Mouse (Mus musculus) bone marrow, adult 2 months (tissue): ENCODE measurements at regions not wholly inside any gene's neighbourhood (a gene's known extent, or its start where the extent isn't known, plus 50 kb on each side); places are given as distances from the start of the nearest gene placed in this dataset.

ENCODE experiments used
- CTCF ChIP-seq: fragments of 200-500 bp; IDR thresholded peaks from 2 replicates; pipeline ENCODE4 v1.5.1; 2011; ENCODE audit warnings: low read length, control low read depth; ENCODE audit not compliant: control insufficient read depth, insufficient read depth
- POLR2A ChIP-seq: fragments of 200-500 bp; IDR thresholded peaks from 2 replicates; pipeline ENCODE4 v1.6.1; 2011; ENCODE audit warnings: low read depth, mild to moderate bottlenecking, control low read depth, low read length, borderline replicate concordance; ENCODE audit not compliant: control insufficient read depth

- no peak for TF ChIP-seq POLR2A
- no peak for TF ChIP-seq CTCF
These were observed 118.6 kb upstream of the Cdyl start for GRCm38 (mm10) chr13:35541053-35541452.
